Mouse (Mus musculus) thymus, adult 2 months (tissue): Measurements from ENCODE around the gene Edn1.

Experiments used
- CTCF ChIP-seq: fragments of 200-500 bp; IDR thresholded peaks from 2 replicates; pipeline ENCODE4 v1.5.1; 2012; ENCODE audit warnings: mild to moderate bottlenecking, control low read depth, low read length, moderate library complexity, borderline replicate concordance; ENCODE audit not compliant: control insufficient read depth, poor library complexity, insufficient read depth; ENCODE audit errors: extremely low read depth
- POLR2A ChIP-seq: fragments of 200-500 bp; IDR thresholded peaks from 2 replicates; pipeline ENCODE4 v1.6.1; 2012; ENCODE audit warnings: mild to moderate bottlenecking, low read length, control low read depth, moderate library complexity; ENCODE audit not compliant: control insufficient read depth, poor library complexity, insufficient read depth; ENCODE audit errors: extremely low read depth

DNA sequence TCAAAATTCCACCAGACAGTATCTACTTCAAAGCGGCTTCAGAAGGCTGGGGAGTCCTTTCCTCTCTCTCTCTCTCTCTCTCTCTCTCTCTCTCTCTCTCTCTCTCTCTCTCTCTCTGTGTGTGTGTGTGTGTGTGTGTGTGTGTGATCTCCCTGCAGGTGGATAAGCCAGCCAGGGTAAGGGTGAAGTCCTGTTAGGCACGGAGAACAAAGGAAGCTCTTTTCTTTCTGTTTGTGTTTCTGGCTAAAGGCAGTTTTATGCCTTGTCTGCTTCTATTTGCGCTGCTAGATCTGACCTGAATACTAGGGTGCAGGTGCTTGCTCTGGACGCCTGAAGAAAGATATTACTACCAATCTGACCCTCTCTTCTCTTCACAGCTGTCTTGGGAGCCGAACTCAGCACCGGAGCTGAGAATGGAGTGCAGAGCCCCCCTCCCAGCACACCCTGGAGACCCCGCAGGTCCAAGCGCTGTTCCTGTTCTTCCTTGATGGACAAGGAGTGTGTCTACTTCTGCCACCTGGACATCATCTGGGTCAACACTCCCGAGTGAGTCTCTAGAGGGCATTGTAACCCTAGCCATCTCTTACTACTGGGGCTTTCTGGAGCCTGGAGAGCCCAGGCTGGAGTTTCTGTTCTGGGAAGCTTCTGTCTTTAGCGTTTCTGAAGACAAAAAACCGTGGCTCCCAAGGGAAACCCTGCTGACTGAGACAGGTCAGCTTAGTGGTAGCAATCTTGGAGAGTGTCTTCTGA is 2.1 kb downstream of the Edn1 start:
- TF ChIP-seq CTCF (no peak), POLR2A (no peak)
